ENCODE assay signal across 8 mouse cellular contexts in the genomic region with DNA sequence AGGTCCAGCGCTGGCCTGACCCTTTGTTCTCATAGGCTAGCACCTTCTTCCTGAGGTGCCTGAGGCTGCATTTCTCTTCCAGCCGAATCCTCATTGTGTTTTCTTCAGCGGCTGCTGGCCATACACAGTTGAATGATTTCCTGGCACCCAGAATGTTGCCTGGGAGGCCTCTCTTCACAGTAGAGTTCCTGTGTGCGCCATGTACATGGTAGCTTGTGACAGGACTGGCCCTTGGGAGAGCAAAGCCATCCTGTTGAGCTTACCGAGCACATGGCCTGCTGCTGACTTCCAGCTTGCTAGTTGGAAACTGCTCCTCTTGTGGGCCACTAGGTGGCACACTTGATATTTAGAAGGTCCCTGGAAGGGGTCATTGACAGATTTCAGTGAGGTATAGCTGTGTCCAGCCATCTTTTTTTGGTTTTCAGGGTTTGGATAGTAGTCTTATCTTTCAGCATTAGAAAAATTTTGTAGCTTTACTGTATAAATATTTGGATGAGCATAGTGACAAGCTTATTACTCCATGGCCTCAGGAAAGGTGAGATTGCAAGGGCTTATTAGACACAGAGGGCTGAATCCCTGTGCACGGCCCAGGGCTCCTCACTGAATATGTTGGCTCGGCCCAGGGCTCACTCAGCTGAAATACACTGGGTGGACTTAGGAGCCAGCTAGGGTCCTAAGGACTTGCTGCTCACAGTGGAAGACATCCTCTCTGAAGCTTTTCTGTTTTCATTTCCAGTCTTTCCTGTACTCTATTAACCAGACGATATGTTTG. TPM values are rescaled to one million over a fixed set of nuclear protein-coding genes. Genes with fewer than 3 reads are reported as not detected.
DNase-seq lines count a peak whose midpoint lies in the region; ATAC-seq and TF ChIP-seq lines count a peak whose summit lies in the region.

No protein-coding gene starts in this region.

- H3K36me3 ChIP-seq in heart, adult 2 months (ENCODE audit: control insufficient read depth, insufficient read depth, low read length) = no peaks in the 10 kb centered on the region
- peaks cover 57% of the 10 kb centered on the region for H3K36me3 ChIP-seq in kidney, embryonic 16.5 days (ENCODE audit: insufficient read depth, low read length)
- peaks cover 15% of the 10 kb centered on the region for H3K36me3 ChIP-seq in midbrain, embryonic 11.5 days (ENCODE audit: control insufficient read depth, insufficient read depth, low read length)

- peak; percentile 39 for DNase-seq in adrenal gland, postnatal 10 days
- DNase-seq in adrenal gland, adult 2 months = no peak
- DNase-seq in 416B (ENCODE audit: low read depth) = peak; percentile 81
- peak; percentile 50 for DNase-seq in cerebellum, adult 11-12 months
- no peak for DNase-seq in heart, adult 2 months
- peak; percentile 89 for DNase-seq in midbrain, embryonic 11.5 days (ENCODE audit: low spot score, missing footprints)
- DNase-seq in gastrocnemius, adult 8-10 months (ENCODE audit: low spot score in 2 of 2) = no peak

- H3K4me2 ChIP-seq in kidney, embryonic 16.5 days (replicated peaks; ENCODE audit: low read depth, low read length) = no peak overlapping the region
- H3K4me2 ChIP-seq in midbrain, embryonic 11.5 days = no peak overlapping the region

- no peaks in the 10 kb centered on the region for H3K9me3 ChIP-seq in kidney, embryonic 16.5 days (ENCODE audit: low read length)
- H3K9me3 ChIP-seq in midbrain, embryonic 11.5 days (ENCODE audit: control insufficient read depth, low read length) = no peaks in the 10 kb centered on the region

- no peaks in the 10 kb centered on the region for H3K27me3 ChIP-seq in heart, adult 2 months (ENCODE audit: control insufficient read depth, insufficient read depth, low read length)
- no peaks in the 10 kb centered on the region for H3K27me3 ChIP-seq in kidney, embryonic 16.5 days (ENCODE audit: insufficient read depth, low read length)
- no peaks in the 10 kb centered on the region for H3K27me3 ChIP-seq in midbrain, embryonic 11.5 days (ENCODE audit: control insufficient read depth, insufficient read depth, low read length)

- H3K4me3 ChIP-seq in heart, adult 2 months = no peak overlapping the region
- no peak overlapping the region for H3K4me3 ChIP-seq in kidney, embryonic 16.5 days (ENCODE audit: low read length)
- no peak overlapping the region for H3K4me3 ChIP-seq in midbrain, embryonic 11.5 days (ENCODE audit: low read depth, low read length)

- H3K9ac ChIP-seq in heart, adult 2 months (ENCODE audit: low read depth, low read length) = no peak overlapping the region
- no peak overlapping the region for H3K9ac ChIP-seq in kidney, embryonic 16.5 days (replicated peaks; ENCODE audit: low read length)
- no peak overlapping the region for H3K9ac ChIP-seq in midbrain, embryonic 11.5 days (ENCODE audit: low read length)

- peak; percentile 92 for TF ChIP-seq CTCF in heart, adult 2 months (IDR thresholded peaks at IDR 0.05)

- H3K4me1 ChIP-seq in heart, adult 2 months (ENCODE audit: control insufficient read depth, insufficient read depth, low read length) = no peaks in the 10 kb centered on the region; the same call in 1 of the 2 replicates
- no peaks in the 10 kb centered on the region for H3K4me1 ChIP-seq in kidney, embryonic 16.5 days (ENCODE audit: insufficient read depth, low read length)
- no peaks in the 10 kb centered on the region for H3K4me1 ChIP-seq in midbrain, embryonic 11.5 days (ENCODE audit: control insufficient read depth, insufficient read depth, low read length)

- 62% methylated on average over 8 of the region's 8 CpGs for WGBS in heart, adult 2 months
- WGBS in kidney, embryonic 16.5 days = 60% methylated on average over 8 of the region's 8 CpGs
- 72% methylated on average over 8 of the region's 8 CpGs for WGBS in midbrain, embryonic 11.5 days

- no peak for TF ChIP-seq POLR2A in heart, adult 2 months (IDR thresholded peaks at IDR 0.05; ENCODE audit: insufficient read depth, low read depth, low read length)

- intact Hi-C loops in heart, adult 2 months (cut with DNase I) = loop anchor here (2.0 to 10.0 kb wide), 4 partner anchors 161 to 357 kb away; no protein-coding TSS in a partner anchor

- peak; percentile 69; the same call in 1 of the 2 replicates for TF ChIP-seq EP300 in heart, adult 2 months (IDR thresholded peaks at IDR 0.05; ENCODE audit: insufficient read depth, low read depth, low read length)

- peak; percentile 77 for ATAC-seq in kidney, embryonic 16.5 days (ENCODE audit: low FRiP score, low TSS enrichment)
- no peak for ATAC-seq in midbrain, embryonic 11.5 days (ENCODE audit: low FRiP score)

- no peak overlapping the region for H3K27ac ChIP-seq in heart, adult 2 months
- H3K27ac ChIP-seq in kidney, embryonic 16.5 days (ENCODE audit: low read length) = no peak overlapping the region
- no peak overlapping the region for H3K27ac ChIP-seq in midbrain, embryonic 11.5 days (ENCODE audit: low read depth, low read length)

- no peaks in the 10 kb centered on the region for H3K79me2 ChIP-seq in heart, adult 2 months (replicated peaks; ENCODE audit: control insufficient read depth, insufficient read depth, low read length)

RNA-seq across cellular contexts. Expression of a gene that starts 28.5 kb away (rescaled TPM):
- 10 to 100 TPM; 14.0 to 21.3 TPM for total RNA-seq in adrenal gland, postnatal 10 days (2021)
- 10 to 100 TPM; 16.3 to 52.3 TPM for total RNA-seq in adrenal gland, adult 2 months (2021)
- 72.5 and 72.6 TPM in 2 replicates for polyA plus RNA-seq in adrenal gland, adult 2 months (2012; rRNA removed)
- total RNA-seq in heart, adult 2 months (2021) = 10 to 100 TPM; 13.1 to 26.9 TPM
- polyA plus RNA-seq in heart, adult 2 months (2012; rRNA removed) = 17.9 and 32.1 TPM in 2 replicates
- polyA plus RNA-seq in kidney, embryonic 16.5 days (2015; fragmentation: Nextera tagmentation; extraction: Ambion mirVana) = 50.7 TPM in 2 replicates
- 48.8 and 53.4 TPM in 2 replicates for polyA plus RNA-seq in midbrain, embryonic 11.5 days (2014; fragmentation: Nextera tagmentation; extraction: Ambion mirVana)
- 10 to 100 TPM in 1 of 4 experiments, 1 to 10 TPM in 3; 5.4 to 16.0 (median 6.3) TPM for total RNA-seq in gastrocnemius, adult 8-10 months (2022)

RNA-seq across cellular contexts. Expression of a gene that starts 33.3 kb away (rescaled TPM):
- total RNA-seq in adrenal gland, postnatal 10 days (2021) = 1 to 10 TPM; 2.3 to 4.6 TPM
- total RNA-seq in adrenal gland, adult 2 months (2021) = under 1 TPM in 1 of 2 experiments, not detected in 1; 0.69 TPM
- polyA plus RNA-seq in adrenal gland, adult 2 months (2012; rRNA removed) = 0.12 TPM in 1 of 2 replicates, not detected in the other
- total RNA-seq in heart, adult 2 months (2021) = not detected
- not detected in 2 replicates for polyA plus RNA-seq in heart, adult 2 months (2012; rRNA removed)
- not detected in 2 replicates for polyA plus RNA-seq in kidney, embryonic 16.5 days (2015; fragmentation: Nextera tagmentation; extraction: Ambion mirVana)
- 0.14 TPM in 1 of 2 replicates, not detected in the other for polyA plus RNA-seq in midbrain, embryonic 11.5 days (2014; fragmentation: Nextera tagmentation; extraction: Ambion mirVana)
- total RNA-seq in gastrocnemius, adult 8-10 months (2022) = not detected

Comparison
In these comparisons a context has a peak if more than half of its experiments do, and no peak if none do; other contexts are left out.
1. DNase-seq: peak in adrenal gland, postnatal 10 days (single experiment), 416B (single experiment), cerebellum, adult 11-12 months (single experiment) and midbrain, embryonic 11.5 days (single experiment); none in adrenal gland, adult 2 months (single experiment), heart, adult 2 months (0 of 2) and gastrocnemius, adult 8-10 months (0 of 2).